In genomic region chrX:13461266-13462261, GRCm38 (mm10) we compare ENCODE assay signal across 8 mouse cellular contexts. TPM values are rescaled to one million over a fixed set of nuclear protein-coding genes. Genes with fewer than 3 reads are reported as not detected.
DNase-seq lines count a peak whose midpoint lies in the region; ATAC-seq and TF ChIP-seq lines count a peak whose summit lies in the region.

No protein-coding gene starts in this region.

- intact Hi-C loops in heart, postnatal 14 days (cut with DNase I) = loop anchor here (1.0 to 5.0 kb wide), 5 partner anchors 114 to 232 kb away; no protein-coding TSS in a partner anchor

- no peaks in the 10 kb centered on the region for H3K27me3 ChIP-seq in E14TG2a.4 (ENCODE audit: insufficient read depth, low read length)
- no peaks in the 10 kb centered on the region for H3K27me3 ChIP-seq in forebrain, embryonic 14.5 days (replicated peaks; ENCODE audit: control insufficient read depth, insufficient read depth, low read length)
- H3K27me3 ChIP-seq in liver, embryonic 16.5 days (ENCODE audit: control insufficient read depth, insufficient read depth, low read depth, low read length) = no peaks in the 10 kb centered on the region; the same call in 1 of the 2 replicates
- H3K27me3 ChIP-seq in neural tube, embryonic 12.5 days (replicated peaks) = no peaks in the 10 kb centered on the region
- H3K27me3 ChIP-seq in stomach, postnatal 0 days (ENCODE audit: control insufficient read depth, insufficient read depth, low read length) = no peaks in the 10 kb centered on the region

- H3K27ac ChIP-seq in forebrain, embryonic 14.5 days (ENCODE audit: low read depth, low read length) = peak overlapping the region; percentile 63
- H3K27ac ChIP-seq in liver, embryonic 16.5 days (ENCODE audit: low read length) = peak overlapping the region; percentile 59
- H3K27ac ChIP-seq in neural tube, embryonic 12.5 days = no peak overlapping the region
- peak overlapping the region; percentile 75 for H3K27ac ChIP-seq in stomach, postnatal 0 days (replicated peaks)

- no peak for TF ChIP-seq EP300 in stomach, postnatal 0 days (optimal IDR thresholded peaks at IDR 0.05)

- ATAC-seq in cerebellum, adult (ENCODE audit: insufficient number of reproducible peaks, low FRiP score, low TSS enrichment) = peak; percentile 88
- peak; percentile 97 for ATAC-seq in forebrain, embryonic 14.5 days
- peak; percentile 95 for ATAC-seq in liver, embryonic 16.5 days (ENCODE audit: low read depth)
- ATAC-seq in neural tube, embryonic 12.5 days (ENCODE audit: low FRiP score, low read depth) = peak; percentile 96
- peak; percentile 92 for ATAC-seq in stomach, postnatal 0 days (ENCODE audit: low FRiP score, low TSS enrichment)

- WGBS in forebrain, embryonic 14.5 days = 24% methylated on average over 45 of the region's 46 CpGs
- 22% methylated on average over 46 of the region's 46 CpGs for WGBS in large intestine, adult 2 months
- WGBS in liver, embryonic 16.5 days (ENCODE audit: insufficient replicate concordance) = 17% methylated on average over 45 of the region's 46 CpGs
- WGBS in neural tube, embryonic 12.5 days = 18% methylated on average over 46 of the region's 46 CpGs
- WGBS in stomach, postnatal 0 days = 13% methylated on average over 45 of the region's 46 CpGs

- H3K36me3 ChIP-seq in E14TG2a.4 (ENCODE audit: insufficient read depth, low read length) = no peaks in the 10 kb centered on the region
- H3K36me3 ChIP-seq in forebrain, embryonic 14.5 days (ENCODE audit: control insufficient read depth, insufficient read depth, low read length) = no peaks in the 10 kb centered on the region
- no peaks in the 10 kb centered on the region for H3K36me3 ChIP-seq in liver, embryonic 16.5 days (ENCODE audit: control insufficient read depth, insufficient read depth)
- no peaks in the 10 kb centered on the region for H3K36me3 ChIP-seq in neural tube, embryonic 12.5 days
- no peaks in the 10 kb centered on the region for H3K36me3 ChIP-seq in stomach, postnatal 0 days (ENCODE audit: control insufficient read depth, insufficient read depth, low read length)

- peaks cover 18% of the 10 kb centered on the region; the same call in 1 of the 2 replicates for H3K9me3 ChIP-seq in E14TG2a.4 (ENCODE audit: low read length)
- H3K9me3 ChIP-seq in forebrain, embryonic 14.5 days (replicated peaks; ENCODE audit: control insufficient read depth, low read length) = no peaks in the 10 kb centered on the region
- no peaks in the 10 kb centered on the region for H3K9me3 ChIP-seq in liver, embryonic 16.5 days (replicated peaks; ENCODE audit: control insufficient read depth, low read length)
- no peaks in the 10 kb centered on the region for H3K9me3 ChIP-seq in neural tube, embryonic 12.5 days
- H3K9me3 ChIP-seq in stomach, postnatal 0 days (ENCODE audit: control insufficient read depth, low read length) = no peaks in the 10 kb centered on the region

- H3K4me3 ChIP-seq in E14TG2a.4 (replicated peaks; ENCODE audit: low read length) = peak overlapping the region; percentile 60
- H3K4me3 ChIP-seq in forebrain, embryonic 14.5 days (ENCODE audit: low read depth, low read length) = peak overlapping the region; percentile 37
- H3K4me3 ChIP-seq in liver, embryonic 16.5 days (ENCODE audit: low read depth, low read length) = peak overlapping the region; percentile 56
- H3K4me3 ChIP-seq in neural tube, embryonic 12.5 days = peak overlapping the region; percentile 24
- H3K4me3 ChIP-seq in stomach, postnatal 0 days (ENCODE audit: low read depth, low read length) = peak overlapping the region; percentile 26

- H3K4me2 ChIP-seq in forebrain, embryonic 14.5 days (ENCODE audit: low read length) = peak overlapping the region; percentile 53
- peak overlapping the region; percentile 67 for H3K4me2 ChIP-seq in liver, embryonic 16.5 days (ENCODE audit: low read depth, low read length)
- peak overlapping the region; percentile 53 for H3K4me2 ChIP-seq in neural tube, embryonic 12.5 days (replicated peaks)
- H3K4me2 ChIP-seq in stomach, postnatal 0 days (replicated peaks; ENCODE audit: low read depth) = peak overlapping the region; percentile 37

- TF ChIP-seq CTCF in E14TG2a.4 (conservative IDR thresholded peaks at IDR 0.05; ENCODE audit: low read length) = 0 out of 2 replicates have a peak, but pooled peaks have one; percentile 9
- peak; percentile 86 for TF ChIP-seq CTCF in stomach, postnatal 0 days (IDR thresholded peaks at IDR 0.05; ENCODE audit: low read depth)

- DNase-seq in forebrain, embryonic 14.5 days (ENCODE audit: low spot score) = peak; percentile 86
- DNase-seq in heart, postnatal 14 days = peak; percentile 90 to 93
- DNase-seq in large intestine, adult 2 months (ENCODE audit: low read depth, low spot score) = peak; percentile 51
- DNase-seq in stomach, postnatal 0 days (ENCODE audit: low spot score) = peak; percentile 90

- peak overlapping the region; percentile 59 for H3K9ac ChIP-seq in forebrain, embryonic 14.5 days (ENCODE audit: low read length)
- H3K9ac ChIP-seq in liver, embryonic 16.5 days (ENCODE audit: low read depth, low read length) = peak overlapping the region; percentile 57
- 0 out of 2 replicates have a peak overlapping the region, but pooled peaks have one; percentile 40 for H3K9ac ChIP-seq in neural tube, embryonic 12.5 days
- H3K9ac ChIP-seq in stomach, postnatal 0 days (ENCODE audit: low read length) = peak overlapping the region; percentile 43

- H3K4me1 ChIP-seq in E14TG2a.4 (replicated peaks; ENCODE audit: low read depth, low read length) = peaks cover 5% of the 10 kb centered on the region; the same call in 1 of the 2 replicates
- H3K4me1 ChIP-seq in forebrain, embryonic 14.5 days (ENCODE audit: control insufficient read depth, insufficient read depth, low read length) = no peaks in the 10 kb centered on the region
- peaks cover 4% of the 10 kb centered on the region for H3K4me1 ChIP-seq in liver, embryonic 16.5 days (ENCODE audit: control insufficient read depth, low read depth, low read length)
- H3K4me1 ChIP-seq in neural tube, embryonic 12.5 days = no peaks in the 10 kb centered on the region
- H3K4me1 ChIP-seq in stomach, postnatal 0 days (replicated peaks; ENCODE audit: control insufficient read depth, insufficient read depth) = no peaks in the 10 kb centered on the region

RNA-seq across cellular contexts. Expression of gene Nyx, which starts 4.3 kb away (rescaled TPM):
- 0.08 TPM in 1 of 2 replicates, not detected in the other for polyA plus RNA-seq in forebrain, embryonic 14.5 days (2014; fragmentation: Nextera tagmentation; extraction: Ambion mirVana)
- total RNA-seq in heart, postnatal 14 days (2021) = under 1 TPM; 0.12 to 0.22 TPM
- 0.30 and 0.56 TPM in 2 replicates for polyA plus RNA-seq in large intestine, adult 2 months (2012; rRNA removed)
- polyA plus RNA-seq in liver, embryonic 16.5 days (2015; fragmentation: Nextera tagmentation; extraction: Ambion mirVana) = 0.04 TPM in 1 of 2 replicates, not detected in the other
- 0.05 TPM in 2 replicates for polyA plus RNA-seq in neural tube, embryonic 12.5 days (2016; fragmentation: Nextera tagmentation; extraction: Ambion mirVana)
- 0.04 and 0.08 TPM in 2 replicates for polyA plus RNA-seq in stomach, postnatal 0 days (2015; fragmentation: Nextera tagmentation; extraction: Ambion mirVana)
